Mouse (Mus musculus) testis, adult 2 months (tissue): Measurements from ENCODE around the gene Ccpg1. TPM values are rescaled to one million over a fixed set of nuclear protein-coding genes. Genes with fewer than 3 reads are reported as not detected.

ENCODE experiments used
- H3K27ac ChIP-seq: fragments of 200-500 bp; 2 replicates; pipeline ENCODE4 v1.5.1; 2012; ENCODE audit warnings: low read depth, low read length; ENCODE audit not compliant: control insufficient read depth, insufficient read depth
- H3K27me3 ChIP-seq: fragments of 200-500 bp; 2 replicates; pipeline ENCODE4 v1.6.1; 2012; ENCODE audit warnings: mild to moderate bottlenecking, low read length, moderate library complexity; ENCODE audit not compliant: control insufficient read depth, insufficient read depth
- H3K36me3 ChIP-seq: fragments of 200-500 bp; 2 replicates; pipeline ENCODE4 v1.6.1; 2012; ENCODE audit warnings: mild to moderate bottlenecking, low read length; ENCODE audit not compliant: control insufficient read depth, insufficient read depth
- H3K4me1 ChIP-seq: fragments of 200-500 bp; 2 replicates; pipeline ENCODE4 v1.6.1; 2012; ENCODE audit warnings: low read length; ENCODE audit not compliant: control insufficient read depth, insufficient read depth
- H3K4me3 ChIP-seq: fragments of 200-500 bp; 2 replicates; pipeline ENCODE4 v1.5.1; 2012; ENCODE audit warnings: low read depth, mild to moderate bottlenecking, low read length, moderate library complexity, mixed read lengths; ENCODE audit not compliant: control insufficient read depth
- CTCF ChIP-seq: fragments of 200-500 bp; IDR thresholded peaks from 2 replicates; pipeline ENCODE4 v1.5.1; 2012; ENCODE audit warnings: low read depth, mild to moderate bottlenecking, inconsistent platforms, low read length, moderate library complexity; ENCODE audit not compliant: control insufficient read depth, insufficient read depth, insufficient replicate concordance
- POLR2A ChIP-seq: fragments of 200-500 bp; IDR thresholded peaks from 2 replicates; pipeline ENCODE4 v1.6.1; 2012; ENCODE audit warnings: low read depth, mild to moderate bottlenecking, inconsistent platforms, low read length, moderate library complexity; ENCODE audit not compliant: control insufficient read depth
- polyA plus RNA-seq: library from polyadenylated mRNA; depleted of rRNA; stranded (reverse); fragments of >200 nt; gene quantifications from 2 replicates; pipeline ENCODE4 v1.2.3, GENCODE M21; 2012; rRNA removed

The Ccpg1 gene
- polyA plus RNA-seq, 1 experiment = 38.9 TPM

DNA sequence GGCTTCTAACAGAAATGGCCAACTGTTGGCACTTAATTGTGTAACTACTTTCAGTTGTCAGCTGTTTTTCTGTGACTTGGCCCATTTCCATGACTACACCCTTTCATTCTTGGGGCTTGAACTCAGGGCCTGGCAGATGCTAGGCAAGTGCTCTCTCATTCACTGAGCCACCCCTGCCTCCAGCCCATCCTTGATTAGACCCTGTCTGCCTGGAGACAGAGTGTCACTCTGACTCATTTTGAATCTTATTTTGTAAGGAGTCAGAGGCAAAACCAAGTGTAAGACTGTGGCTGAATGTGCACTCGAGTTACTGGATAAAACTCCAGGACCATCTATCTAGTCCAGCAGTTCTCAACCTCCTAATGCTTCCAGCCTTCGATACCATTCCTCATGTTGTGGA lies 62.7 kb downstream of the Ccpg1 start:
- H3K4me3 ChIP-seq = no peak overlapping the region
- no peaks in the 10 kb centered on the region for H3K27me3 ChIP-seq
- H3K27ac ChIP-seq = no peak overlapping the region
- peaks cover 3% of the 10 kb centered on the region; the same call in 1 of the 2 replicates for H3K4me1 ChIP-seq
- no peaks in the 10 kb centered on the region for H3K36me3 ChIP-seq
- TF ChIP-seq POLR2A (no peak), CTCF (no peak)

DNA sequence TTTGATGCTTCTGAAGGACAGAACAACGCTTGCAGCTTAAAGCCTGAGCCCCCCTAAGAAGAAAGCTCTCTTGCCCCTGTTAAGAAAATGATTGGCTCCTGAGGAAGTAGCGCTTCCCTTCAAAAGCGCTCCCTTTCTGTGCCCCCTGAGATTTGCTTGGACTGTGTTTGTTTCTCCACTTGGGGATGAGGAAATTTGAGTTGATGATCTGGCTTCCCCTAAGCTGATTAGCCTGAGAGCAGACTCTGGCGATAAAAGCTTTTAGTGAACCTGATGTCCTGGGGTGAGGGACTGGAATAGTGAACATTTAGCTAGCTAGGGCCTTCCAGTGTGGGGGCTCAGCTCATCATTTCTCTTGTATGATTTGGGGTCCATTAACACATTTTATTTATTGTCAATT lies 63.7 kb downstream of the Ccpg1 start:
- no peaks in the 10 kb centered on the region for H3K27me3 ChIP-seq
- TF ChIP-seq CTCF = no peak
- TF ChIP-seq POLR2A = no peak
- H3K36me3 ChIP-seq = no peaks in the 10 kb centered on the region
- H3K27ac ChIP-seq = no peak overlapping the region
- no peak overlapping the region for H3K4me3 ChIP-seq
- H3K4me1 ChIP-seq = peaks cover 1% of the 10 kb centered on the region; the same call in 1 of the 2 replicates

DNA sequence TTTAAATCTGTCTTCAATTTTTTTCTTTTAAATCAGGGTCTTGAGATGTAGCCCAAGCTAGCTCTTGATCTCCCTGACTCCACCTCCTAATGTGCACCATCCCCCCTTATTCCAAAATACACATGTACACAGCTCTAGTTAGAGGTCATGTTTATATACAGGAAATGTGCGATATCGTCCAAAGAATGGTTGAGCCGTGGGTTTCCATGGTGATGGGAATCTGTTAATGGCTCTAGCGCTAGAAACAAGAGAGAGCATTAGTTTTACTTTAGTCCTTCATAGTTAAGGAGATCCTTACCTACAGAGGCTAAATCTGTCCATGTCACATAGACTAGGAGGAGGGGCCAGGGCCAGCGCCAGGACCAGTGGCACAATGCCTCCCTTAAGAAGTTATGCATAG lies 64.6 kb downstream of the Ccpg1 start:
- Histone ChIP-seq H3K36me3 (no peaks in the 10 kb centered on the region), H3K27me3 (no peaks in the 10 kb centered on the region), H3K4me1 (no peaks in the 10 kb centered on the region; the same call in 1 of the 2 replicates), H3K4me3 (no peak overlapping the region), H3K27ac (no peak overlapping the region)
- TF ChIP-seq POLR2A (no peak), CTCF (no peak)

DNA sequence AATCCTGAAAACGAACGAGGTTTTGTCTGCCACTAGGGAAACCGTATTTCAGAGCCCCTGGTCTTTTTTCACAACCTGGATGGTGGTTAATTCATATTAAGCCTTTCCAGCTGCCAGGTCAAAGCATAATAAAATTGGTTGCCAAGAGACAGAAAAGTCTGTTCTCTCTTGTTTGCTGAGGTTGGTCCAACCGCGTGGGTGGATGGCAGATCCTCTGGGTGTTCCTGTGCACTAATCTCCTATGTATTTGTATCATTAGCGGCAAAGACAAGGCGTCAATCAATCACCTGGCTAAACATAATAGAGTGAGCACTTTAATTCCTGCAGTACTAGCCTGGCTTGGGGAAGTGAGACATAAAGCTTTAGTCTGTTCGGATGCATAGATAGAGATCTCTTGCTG lies 65.4 kb downstream of the Ccpg1 start:
- Histone ChIP-seq H3K4me3 (no peak overlapping the region), H3K27ac (no peak overlapping the region), H3K27me3 (no peaks in the 10 kb centered on the region)

DNA sequence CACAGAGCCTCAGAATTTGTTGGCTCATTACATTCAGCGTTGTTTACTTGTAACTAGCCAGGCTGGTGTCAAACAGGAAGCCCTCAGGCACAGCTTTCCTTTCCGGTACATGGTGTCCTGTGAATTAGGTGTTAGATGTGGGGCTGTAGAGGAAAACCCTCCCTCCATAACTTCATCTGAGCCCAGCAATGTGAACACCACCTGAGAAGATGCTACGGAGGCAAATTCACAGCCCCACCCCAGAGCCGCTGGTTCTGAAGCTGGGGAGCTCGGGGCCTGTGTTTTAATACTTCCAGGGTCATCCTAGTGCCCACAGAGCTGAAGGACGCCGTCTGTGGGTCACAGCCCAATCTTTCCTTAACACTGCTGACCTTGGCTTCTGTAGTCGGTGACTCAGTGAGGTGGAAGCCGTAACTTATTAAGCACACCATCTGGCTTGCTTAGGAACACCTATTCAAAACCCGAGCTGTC lies 70.2 kb downstream of the Ccpg1 start:
- TF ChIP-seq POLR2A = no peak
- no peak for TF ChIP-seq CTCF
- H3K27ac ChIP-seq = no peak overlapping the region
- H3K36me3 ChIP-seq = no peaks in the 10 kb centered on the region
- no peaks in the 10 kb centered on the region for H3K27me3 ChIP-seq
- H3K4me1 ChIP-seq = no peaks in the 10 kb centered on the region
- no peak overlapping the region for H3K4me3 ChIP-seq

More for the DNA sequence above, 65.4 kb downstream of the Ccpg1 start:
- no peak for TF ChIP-seq POLR2A
- no peak for TF ChIP-seq CTCF
- H3K36me3 ChIP-seq = no peaks in the 10 kb centered on the region
- no peaks in the 10 kb centered on the region for H3K4me1 ChIP-seq

DNA sequence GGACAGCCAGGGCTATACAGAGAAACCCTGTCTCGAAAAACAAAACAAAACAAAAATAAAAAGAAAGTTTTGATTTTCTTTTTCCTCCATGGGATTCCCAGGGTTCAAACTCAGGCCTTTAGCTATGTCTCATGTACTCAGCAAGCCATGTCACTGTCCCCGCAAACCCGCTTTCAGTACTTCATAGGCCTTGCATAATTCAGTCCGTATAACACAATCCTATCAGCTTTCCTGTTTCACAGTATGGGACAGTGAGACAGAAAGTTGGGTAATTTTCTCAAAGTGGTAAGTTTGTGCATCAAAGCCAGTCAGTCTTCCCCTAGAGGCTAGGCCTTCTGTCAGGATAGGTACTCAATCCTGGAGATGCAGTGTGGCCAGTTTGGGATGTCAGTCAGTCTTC lies 74.0 kb downstream of the Ccpg1 start:
- H3K27ac ChIP-seq = no peak overlapping the region
- H3K36me3 ChIP-seq = no peaks in the 10 kb centered on the region
- no peak for TF ChIP-seq POLR2A
- TF ChIP-seq CTCF = no peak
- H3K4me3 ChIP-seq = no peak overlapping the region
- no peaks in the 10 kb centered on the region for H3K27me3 ChIP-seq
- H3K4me1 ChIP-seq = peaks cover 3% of the 10 kb centered on the region

DNA sequence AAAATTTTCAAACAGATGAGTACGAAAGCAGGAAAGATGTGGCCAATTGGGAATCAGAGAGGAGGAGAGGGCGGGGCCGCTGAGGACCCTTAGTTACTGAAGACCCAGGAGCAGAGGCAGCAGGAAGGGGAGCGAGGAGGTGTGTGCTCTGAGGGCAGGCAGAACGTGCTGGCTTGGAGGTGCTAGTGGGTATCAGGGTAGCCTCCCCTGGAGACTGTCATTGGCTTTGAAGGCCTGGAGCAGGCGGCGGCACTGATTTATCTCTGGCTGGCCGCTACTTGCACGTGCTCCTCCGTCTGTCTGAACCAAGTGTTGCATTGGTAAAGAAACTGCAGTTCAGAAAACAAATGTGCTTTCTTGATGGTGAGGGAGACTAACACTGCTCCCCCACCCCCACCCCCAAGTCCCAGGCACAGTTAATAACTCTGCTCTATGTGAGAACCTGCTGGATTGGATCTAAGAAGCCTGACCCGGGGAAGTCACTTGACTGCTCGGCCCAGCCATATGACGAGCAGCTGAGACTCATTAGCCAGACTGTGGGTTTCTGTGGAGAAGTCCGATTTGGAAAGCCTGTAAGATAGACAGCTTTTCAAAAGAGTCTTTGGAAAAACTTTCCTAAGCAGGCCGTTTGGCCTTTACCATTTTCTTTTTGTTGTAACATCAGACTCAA lies 78.5 kb downstream of the Ccpg1 start:
- H3K27me3 ChIP-seq = no peaks in the 10 kb centered on the region
- peaks cover 3% of the 10 kb centered on the region for H3K4me1 ChIP-seq
- no peak overlapping the region for H3K27ac ChIP-seq
- no peak for TF ChIP-seq CTCF
- TF ChIP-seq POLR2A = no peak
- H3K36me3 ChIP-seq = no peaks in the 10 kb centered on the region
- no peak overlapping the region for H3K4me3 ChIP-seq

Other genes starting within 250 kb of the Ccpg1 start
- gene Prtg, start 178.6 kb upstream of the Ccpg1 start, polyA plus RNA-seq = 0.10 and 0.32 TPM in 2 replicates
- 0.32 and 0.52 TPM in 2 replicates for gene Pygo1, start 59.8 kb upstream of the Ccpg1 start, polyA plus RNA-seq
- 13.2 and 13.5 TPM in 2 replicates for gene Dyx1c1, start 26.6 kb upstream of the Ccpg1 start, polyA plus RNA-seq
- not detected in 2 replicates for gene Gm44503, start 26.6 kb upstream of the Ccpg1 start, polyA plus RNA-seq
- gene Ccpg1os, start within 50 bp of the Ccpg1 start, polyA plus RNA-seq = 250 and 293 TPM in 2 replicates
- 4.9 and 5.1 TPM in 2 replicates for gene Pigb, start 54.9 kb downstream of the Ccpg1 start, polyA plus RNA-seq
- 13.1 and 14.8 TPM in 2 replicates for gene Rab27a, start 59.4 kb downstream of the Ccpg1 start, polyA plus RNA-seq
- 0.16 and 0.23 TPM in 2 replicates for gene Khdc3, start 116.4 kb downstream of the Ccpg1 start, polyA plus RNA-seq
- 0.12 TPM in 1 of 2 replicates, not detected in the other for gene Gm20509, start 117.0 kb downstream of the Ccpg1 start, polyA plus RNA-seq
- gene Rsl24d1, start 128.0 kb downstream of the Ccpg1 start, polyA plus RNA-seq = 12.5 and 14.9 TPM in 2 replicates